Mouse (Mus musculus) small intestine, adult 2 months (tissue): Measurements from ENCODE around the gene Rdh16f2.

Source experiments
- CTCF ChIP-seq: fragments of 200-500 bp; IDR thresholded peaks from 2 replicates; pipeline ENCODE4 v1.5.1; 2012; ENCODE audit warnings: low read depth, mild to moderate bottlenecking, control low read depth, inconsistent platforms, low read length, moderate library complexity, mixed read lengths; ENCODE audit not compliant: insufficient replicate concordance, insufficient read length; ENCODE audit errors: extremely low read depth
- POLR2A ChIP-seq: fragments of 200-500 bp; IDR thresholded peaks from 2 replicates; pipeline ENCODE4 v1.6.1; 2012; ENCODE audit warnings: low read depth, mild to moderate bottlenecking, control low read depth, inconsistent platforms, low read length, moderate library complexity

- no peak for TF ChIP-seq CTCF
- TF ChIP-seq POLR2A = no peak
These were observed 22.3 kb downstream of the Rdh16f2 start, which contains the start of gene Rdh7 for GRCm38 (mm10) chr10:127888605-127889004.
